Mouse (Mus musculus) adrenal gland, adult 8-10 months (tissue): ENCODE measurements at regions not wholly inside any gene's neighbourhood (a gene's known extent, or its start where the extent isn't known, plus 50 kb on each side); places are given as distances from the start of the nearest gene placed in this dataset.
A peak's percentile ranks its signal among the peaks of the same experiment; 100 is the strongest.

Source experiments
- DNase-seq: peaks from one replicate; pipeline ENCODE4 v3.0.0; 2022

DNA sequence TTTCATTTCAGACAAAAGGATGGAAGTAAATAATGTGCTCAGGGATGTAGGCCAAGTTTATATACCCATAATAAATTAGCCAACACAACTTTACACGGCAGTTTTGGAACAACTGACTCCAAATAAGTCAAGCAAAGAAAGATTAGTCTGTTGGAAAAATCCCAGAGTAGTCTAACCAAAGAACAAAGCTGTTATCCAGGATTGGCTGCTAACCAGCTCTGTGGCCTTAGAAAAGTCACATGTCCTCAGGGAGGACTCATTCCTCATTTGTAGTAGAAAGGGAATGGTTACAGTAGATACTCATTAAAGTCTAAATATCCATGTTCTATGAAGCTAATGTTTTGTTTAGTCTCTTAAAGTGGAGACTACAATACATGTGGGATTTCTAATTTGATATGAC, 130.6 kb upstream of the Mid1 start:
- DNase-seq = no peak

DNA sequence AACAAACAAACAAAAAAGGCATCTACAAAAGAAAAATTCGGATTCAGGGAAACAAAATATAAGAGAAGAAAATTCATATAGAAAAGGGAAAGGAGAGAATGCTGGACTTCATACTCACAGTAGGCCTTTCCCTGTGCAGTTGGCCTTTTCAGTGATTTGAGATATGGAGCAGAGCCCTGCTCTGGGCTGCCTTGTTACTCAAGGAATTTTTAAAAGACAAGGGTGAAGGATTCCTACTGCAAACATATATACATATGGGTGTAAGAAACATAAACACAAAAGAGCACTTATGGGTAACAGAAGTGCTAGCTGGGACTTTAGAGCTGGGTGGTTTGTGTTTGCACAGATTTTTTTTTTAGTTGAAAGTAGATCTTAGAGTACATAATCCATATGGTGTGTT, 132.1 kb upstream of the Mid1 start:
- DNase-seq = no peak

DNA sequence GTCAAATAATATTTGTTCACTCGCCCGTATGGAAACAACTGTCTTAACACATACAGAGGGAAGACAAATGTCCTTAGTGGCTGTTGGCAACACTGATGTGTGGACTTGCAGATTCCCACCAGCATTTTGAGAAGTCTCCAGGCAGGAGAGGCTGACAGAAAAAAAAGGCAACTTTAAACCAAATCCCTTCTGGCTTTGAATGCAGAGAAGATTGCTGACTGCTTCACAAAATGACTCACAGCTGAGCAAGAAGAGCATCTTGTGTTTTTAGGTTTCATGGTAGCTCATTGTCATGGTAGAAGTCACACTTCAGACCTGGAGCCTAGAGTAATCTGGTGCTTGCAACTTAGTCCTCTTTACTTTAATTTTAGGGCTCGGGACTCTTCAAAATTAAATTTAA, 141.0 kb upstream of the Mid1 start:
- DNase-seq = no peak

DNA sequence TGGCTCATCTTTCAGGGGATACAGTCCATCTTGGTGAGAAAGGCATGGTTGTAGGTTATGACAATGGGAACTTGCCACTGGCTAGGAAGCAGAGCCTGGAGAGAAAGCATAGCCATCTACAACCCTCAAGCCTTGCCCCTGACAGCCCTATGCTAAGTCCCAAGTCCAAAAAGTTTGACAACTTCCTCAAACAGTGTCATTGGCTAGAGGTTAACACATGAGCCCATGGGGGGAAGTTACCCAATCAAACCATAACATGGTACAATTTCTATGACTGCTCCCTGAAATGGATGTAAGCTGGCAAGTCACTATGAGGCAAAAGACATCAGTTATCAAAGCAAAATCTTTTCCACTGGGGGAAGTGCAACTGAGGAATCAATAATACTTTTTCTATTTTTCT, 176.8 kb upstream of the Mid1 start:
- DNase-seq = no peak

DNA sequence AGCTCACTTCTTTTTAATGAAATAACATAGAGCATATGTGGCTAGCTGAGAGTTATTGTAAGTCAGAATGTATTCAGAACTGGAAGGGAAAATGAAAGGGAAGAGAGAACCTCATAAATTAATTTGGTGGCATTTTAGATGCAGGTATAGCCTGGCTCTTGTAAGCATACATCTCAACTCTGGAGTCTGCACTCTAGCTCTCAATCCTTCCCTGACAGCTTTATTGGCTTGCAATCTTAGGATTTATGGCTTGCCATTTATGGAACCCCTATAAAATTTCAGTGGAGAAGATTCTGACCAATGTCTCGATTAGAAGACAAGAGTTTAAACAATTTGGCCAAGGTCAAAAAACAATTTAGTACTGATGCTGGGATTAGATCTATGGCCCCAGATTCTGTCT, 173.4 kb upstream of the Hccs start:
- DNase-seq = no peak

DNA sequence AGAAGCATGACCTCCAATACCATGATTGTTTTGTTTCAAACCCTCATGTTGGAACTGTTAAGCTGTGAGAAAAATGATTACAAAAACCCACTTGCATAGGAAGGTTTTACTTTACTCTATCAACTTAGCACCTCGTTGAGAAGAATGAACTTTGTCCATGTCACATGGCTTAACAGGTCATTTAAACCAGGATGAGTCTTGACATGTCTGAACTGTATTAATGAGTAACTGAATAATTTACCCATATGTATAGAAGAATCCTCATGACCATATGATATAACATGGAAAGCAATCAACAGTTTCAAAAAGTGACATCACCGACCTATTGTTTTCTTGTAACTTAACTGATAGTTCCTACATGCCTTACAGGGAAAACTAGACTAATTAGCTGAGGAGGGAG, 153.3 kb upstream of the Hccs start:
- no peak for DNase-seq

DNA sequence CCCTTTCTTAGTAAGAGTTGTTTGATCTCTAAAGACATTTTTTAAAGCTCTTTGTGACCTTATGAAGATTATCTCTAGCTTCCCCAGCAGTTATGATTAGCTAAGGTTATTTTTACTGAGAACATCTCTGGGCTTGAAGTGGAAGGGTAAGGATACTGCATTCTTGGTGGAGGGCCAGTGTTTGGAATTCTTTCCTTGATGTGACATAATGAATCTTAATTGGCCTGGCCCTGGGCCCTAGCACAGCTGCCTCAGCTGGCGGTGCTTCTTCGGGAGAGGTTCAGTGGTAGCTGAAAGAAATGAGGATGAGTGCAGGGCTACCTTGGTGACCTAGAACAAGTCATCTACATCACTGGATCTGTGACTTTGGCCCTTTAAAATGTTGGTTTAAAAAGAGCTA, 150.5 kb upstream of the Hccs start:
- DNase-seq = no peak

DNA sequence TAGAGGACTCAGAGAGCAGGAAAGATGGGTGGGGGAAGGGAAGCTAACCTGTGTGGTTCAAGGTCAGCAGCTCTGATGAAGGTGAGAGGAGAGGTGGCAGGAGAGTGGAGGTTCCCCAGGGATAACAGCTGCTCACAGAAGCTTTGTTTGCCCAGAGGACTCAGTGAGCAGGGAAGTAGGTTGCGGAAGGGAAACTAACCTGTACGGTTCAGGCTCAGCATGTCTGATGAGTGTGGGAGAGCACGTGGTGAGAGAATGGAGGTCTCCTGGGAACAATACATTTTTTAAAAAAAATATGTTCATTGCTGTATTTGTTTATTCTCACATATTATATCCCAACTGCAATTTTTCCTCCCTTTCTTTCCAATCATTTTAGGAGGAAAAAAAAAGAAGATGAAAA, 130.0 kb upstream of the Hccs start:
- no peak for DNase-seq

DNA sequence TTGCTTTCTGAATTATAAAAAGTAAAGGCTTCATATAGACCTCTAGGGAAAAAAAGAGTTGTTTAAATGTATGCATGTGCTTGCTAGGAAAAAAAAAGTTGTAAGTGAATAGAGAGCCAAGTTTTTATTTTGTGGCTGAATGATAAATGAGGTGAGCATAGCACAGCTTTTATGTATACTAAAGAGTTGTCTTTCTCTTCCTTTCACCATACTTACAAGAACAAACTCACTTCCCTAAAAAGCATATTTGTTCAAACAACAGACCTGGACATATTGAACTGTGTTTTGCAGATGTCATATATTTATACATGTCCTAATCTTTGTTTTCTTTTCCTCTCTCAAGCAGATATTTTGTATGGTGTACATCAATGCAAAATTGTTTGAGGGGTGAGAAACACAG, 119.4 kb upstream of the Hccs start:
- no peak for DNase-seq

DNA sequence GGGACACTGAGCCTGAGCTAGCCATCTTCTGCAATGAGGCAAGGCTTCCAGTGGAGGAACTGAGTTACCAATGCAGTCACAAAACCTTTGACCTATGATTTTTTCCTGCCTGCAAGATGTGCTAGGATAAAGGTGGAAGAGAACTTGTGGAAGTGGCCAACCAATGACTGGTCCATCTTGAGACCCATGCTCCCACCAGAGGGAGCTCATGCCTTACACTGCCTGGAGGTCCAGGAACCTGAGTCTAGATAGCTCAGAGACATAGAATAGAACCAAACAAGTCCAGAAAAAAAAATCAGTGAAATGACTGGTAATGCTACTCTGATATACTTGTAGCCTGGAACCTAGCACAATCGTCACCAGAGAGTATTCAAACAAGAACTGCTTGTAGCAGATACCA, 118.5 kb upstream of the Hccs start:
- DNase-seq = peak; percentile 8

DNA sequence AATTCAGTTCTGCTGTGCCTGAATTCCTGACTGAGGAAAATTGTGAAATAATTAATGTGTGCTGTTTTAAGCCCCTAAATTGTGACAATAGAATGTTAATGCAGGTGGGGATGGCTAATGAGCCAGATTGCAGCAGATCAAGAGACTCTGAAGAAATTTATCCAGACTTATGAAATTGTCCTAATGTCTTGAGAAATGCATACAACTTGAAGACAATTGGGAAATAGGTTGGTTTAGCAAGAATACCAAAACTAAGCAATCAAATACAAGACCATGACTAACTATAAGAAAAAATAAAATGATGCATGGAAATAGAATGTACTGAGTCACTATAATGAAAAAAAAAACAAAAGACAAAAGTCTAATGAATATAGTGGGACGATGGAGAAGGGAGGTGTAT, 113.7 kb upstream of the Hccs start:
- DNase-seq = no peak

DNA sequence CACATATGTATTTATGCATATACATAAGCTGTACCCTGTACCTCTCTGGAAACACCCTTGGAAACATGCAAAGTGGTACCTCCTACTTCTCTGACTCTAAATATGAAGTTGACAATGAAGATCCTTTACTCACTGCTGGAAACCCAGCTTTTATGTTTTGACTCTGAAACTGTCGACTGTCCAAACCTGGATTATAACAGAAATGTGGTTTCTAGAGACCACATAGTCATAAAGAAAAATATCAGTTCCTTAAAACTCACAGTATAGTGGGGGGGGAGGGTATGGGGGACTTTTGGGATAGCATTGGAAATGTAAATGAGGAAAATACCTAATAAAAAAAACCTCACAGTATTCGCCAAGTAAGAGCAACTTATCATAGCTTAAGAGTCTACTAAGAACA, 76.7 kb upstream of the Hccs start:
- no peak for DNase-seq

DNA sequence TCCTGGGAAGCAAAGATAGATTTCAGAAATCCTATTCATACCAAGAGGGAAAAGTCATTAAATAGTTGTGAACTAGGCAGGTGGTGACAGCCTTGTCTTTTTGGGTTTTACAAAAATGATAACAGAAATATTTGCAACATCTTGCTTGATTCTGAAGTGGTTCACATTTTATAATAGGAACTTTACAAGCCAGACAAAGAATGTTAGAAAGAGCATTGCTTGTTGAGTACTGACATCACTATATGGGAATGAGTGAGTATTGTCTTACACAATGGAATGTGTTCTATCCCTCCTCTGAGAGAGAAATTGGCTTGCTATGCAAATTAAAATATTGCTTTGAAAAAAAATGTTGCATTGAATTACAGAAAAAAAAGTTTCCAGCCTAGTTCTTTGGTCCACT, 66.5 kb upstream of the Hccs start:
- no peak for DNase-seq
